Mouse (Mus musculus) embryonic fibroblast, embryonic 13.5 days (primary cell): ENCODE measurements around the gene Gm15517.

Experiments used
- CTCF ChIP-seq: IDR thresholded peaks from 2 replicates; pipeline ENCODE4 v1.5.1; 2011; ENCODE audit warnings: mild to moderate bottlenecking, control low read depth, low read length, moderate library complexity, borderline replicate concordance; ENCODE audit not compliant: insufficient read depth
- POLR2A ChIP-seq: IDR thresholded peaks from 2 replicates; pipeline ENCODE4 v1.6.1; 2011; ENCODE audit warnings: low read depth, mild to moderate bottlenecking, control low read depth, low read length, moderate library complexity

DNA sequence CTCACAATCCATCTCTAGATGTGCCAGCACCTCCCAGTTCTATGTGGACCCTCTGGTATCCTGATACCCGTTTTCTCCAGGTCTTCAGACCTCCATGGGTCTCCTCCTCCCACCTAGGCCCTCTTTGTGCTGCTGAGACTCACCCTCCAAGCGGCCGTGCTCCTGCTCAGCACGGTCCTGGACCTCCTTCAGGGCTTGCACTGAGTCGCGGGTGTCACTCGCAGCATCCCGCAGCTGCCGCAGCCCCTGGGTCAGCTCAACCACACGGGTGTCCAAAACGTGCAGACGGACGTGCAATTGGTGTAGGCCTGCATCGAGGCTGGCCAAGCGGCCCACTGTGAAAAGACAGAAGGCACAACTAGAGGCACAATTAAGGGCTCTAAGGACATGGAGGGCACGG lies 44.4 kb downstream of the Gm15517 start:
- TF ChIP-seq CTCF, result no peak
- no peak for TF ChIP-seq POLR2A
